Mouse (Mus musculus): ENCODE data around the gene Ppp1r11.

GRCm38 (mm10) chr17:36909802-36910201 lies 41.7 kb downstream of the Ppp1r11 start:
- TF ChIP-seq CTCF (IDR thresholded peaks at IDR 0.05; ENCODE audit: low read depth) (no peak), EP300 (IDR thresholded peaks at IDR 0.05; ENCODE audit: low read depth) (no peak)
